Mouse (Mus musculus) heart, embryonic 15.5 days (tissue): Measurements from ENCODE around the gene Wdsub1. TPM values are rescaled to one million over a fixed set of nuclear protein-coding genes. Genes with fewer than 3 reads are reported as not detected.

Source experiments
- ATAC-seq: fragments of 200-750 bp; cut with Nextera tagmentation; replicated peaks from 2 replicates; pipeline ENCODE4 v1.8.0; 2017; ENCODE audit warnings: low read depth, moderate TSS enrichment; ENCODE audit not compliant: insufficient number of reproducible peaks, insufficient read depth, low FRiP score
- H3K27ac ChIP-seq: fragments of 300-500 bp; sonication (generic); 2 replicates; pipeline ENCODE4 v1.5.1; 2015; ENCODE audit warnings: mild to moderate bottlenecking, inconsistent platforms
- H3K27me3 ChIP-seq: fragments of 300-500 bp; sonication (generic); 2 replicates; pipeline ENCODE4 v1.6.1; 2015; ENCODE audit warnings: inconsistent platforms
- H3K36me3 ChIP-seq: fragments of 300-500 bp; sonication (generic); 2 replicates; pipeline ENCODE4 v1.6.1; 2015; ENCODE audit warnings: mild to moderate bottlenecking, inconsistent platforms
- H3K4me1 ChIP-seq: fragments of 300-500 bp; sonication (generic); replicated peaks from 2 replicates; pipeline ENCODE4 v1.6.1; 2015; ENCODE audit warnings: inconsistent platforms
- H3K4me2 ChIP-seq: fragments of 300-500 bp; sonication (generic); 2 replicates; pipeline ENCODE4 v1.6.1; 2015; ENCODE audit warnings: inconsistent platforms, mild to moderate bottlenecking, moderate library complexity
- H3K4me3 ChIP-seq: fragments of 300-500 bp; sonication (generic); 2 replicates; pipeline ENCODE4 v1.5.1; 2015; ENCODE audit warnings: mild to moderate bottlenecking, inconsistent platforms
- H3K9ac ChIP-seq: fragments of 300-500 bp; sonication (generic); 2 replicates; pipeline ENCODE4 v1.6.1; 2015; ENCODE audit warnings: mild to moderate bottlenecking, inconsistent platforms
- H3K9me3 ChIP-seq: fragments of 300-500 bp; sonication (generic); replicated peaks from 2 replicates; pipeline ENCODE4 v1.6.1; 2016; ENCODE audit warnings: inconsistent platforms
- WGBS: fragments of 180-500 bp; shearing (Covaris S2); methylation state at CpG from one replicate; pipeline ENCODE4 v1.1.7; 2015; ENCODE audit warnings: mixed read lengths; 5-methylcytosine and 5-hydroxymethylcytosine counted together
- polyA plus RNA-seq: library from polyadenylated mRNA; unstranded; fragments of >200 nt; fragmentation: Nextera tagmentation; extraction: Ambion mirVana; gene quantifications from 2 replicates; pipeline ENCODE4 v1.2.1, GENCODE M21; 2015

Wdsub1 gene
- polyA plus RNA-seq, 1 experiment from 2014 or later: 46.2 TPM

GRCm38 (mm10) chr2:59825380-59825779 is 57.0 kb downstream of the Wdsub1 start:
- H3K27ac ChIP-seq: peak overlapping the region; percentile 80
- H3K4me1 ChIP-seq: peaks cover 67% of the 10 kb centered on the region
- no peak overlapping the region for H3K4me2 ChIP-seq
- H3K4me3 ChIP-seq: no peak overlapping the region
- 79% methylated on average over 4 of the region's 4 CpGs for WGBS
- H3K36me3 ChIP-seq: peaks cover 9% of the 10 kb centered on the region; the same call in 1 of the 2 replicates
- no peak for ATAC-seq
- H3K9ac ChIP-seq: no peak overlapping the region
- H3K9me3 ChIP-seq: no peaks in the 10 kb centered on the region
- no peaks in the 10 kb centered on the region for H3K27me3 ChIP-seq

DNA sequence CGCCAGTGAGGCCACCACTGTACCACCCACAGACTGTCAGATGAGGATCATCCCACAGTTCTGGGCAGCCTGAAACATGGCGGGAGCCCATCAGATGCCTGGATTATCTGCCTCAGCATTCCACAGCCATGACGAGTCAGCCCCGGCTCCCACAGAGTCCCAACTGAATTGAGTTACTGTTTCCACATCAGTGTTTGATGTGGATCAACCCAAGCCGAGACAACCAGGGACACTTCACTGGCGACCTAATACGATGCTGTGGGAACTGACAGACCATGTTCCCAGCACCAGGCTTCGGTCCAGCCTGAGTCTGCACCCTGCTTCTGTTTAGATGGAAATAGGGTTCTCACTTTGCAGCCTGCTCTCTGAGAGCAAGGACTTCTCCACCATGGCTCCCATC is 58.1 kb downstream of the Wdsub1 start:
- ATAC-seq: peak; percentile 60
- no peak overlapping the region for H3K9ac ChIP-seq
- H3K4me1 ChIP-seq: peaks cover 56% of the 10 kb centered on the region

GRCm38 (mm10) chr2:59821044-59821443 is 61.3 kb downstream of the Wdsub1 start:
- H3K9me3 ChIP-seq: no peaks in the 10 kb centered on the region
- peaks cover 38% of the 10 kb centered on the region for H3K36me3 ChIP-seq

More for the DNA sequence above, 58.1 kb downstream of the Wdsub1 start:
- WGBS: 24% methylated on average over 8 of the region's 8 CpGs
- Histone ChIP-seq H3K27me3 (no peaks in the 10 kb centered on the region), H3K36me3 (peaks cover 19% of the 10 kb centered on the region; the same call in 1 of the 2 replicates), H3K27ac (peak overlapping the region; percentile 80), H3K9me3 (no peaks in the 10 kb centered on the region), H3K4me3 (no peak overlapping the region), H3K4me2 (peak overlapping the region; percentile 22)

DNA sequence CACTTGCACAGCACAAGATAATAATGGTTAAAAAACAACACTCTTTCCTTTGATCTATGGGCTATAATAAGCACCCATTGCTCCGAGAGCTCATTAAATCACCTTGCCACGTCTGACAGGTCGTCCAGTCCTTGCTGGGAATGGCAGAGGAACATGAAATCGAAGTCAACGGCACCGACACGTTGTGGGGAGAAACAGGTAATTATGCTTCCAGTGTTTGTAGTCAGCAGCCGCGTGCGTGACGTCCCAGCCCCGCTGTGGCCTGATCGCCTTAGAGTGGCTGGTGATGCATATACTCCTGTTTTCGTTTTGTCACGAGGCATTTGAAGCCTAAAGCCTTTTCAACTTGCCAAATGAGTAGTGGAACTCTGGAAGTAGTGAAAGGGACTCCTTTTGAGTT is 62.3 kb downstream of the Wdsub1 start:
- peaks cover 26% of the 10 kb centered on the region for H3K4me1 ChIP-seq
- no peaks in the 10 kb centered on the region for H3K27me3 ChIP-seq
- H3K9ac ChIP-seq: no peak overlapping the region
- 83% methylated on average over 15 of the region's 15 CpGs for WGBS
- H3K4me3 ChIP-seq: no peak overlapping the region
- ATAC-seq: no peak
- H3K4me2 ChIP-seq: no peak overlapping the region
- H3K27ac ChIP-seq: no peak overlapping the region
- H3K9me3 ChIP-seq: no peaks in the 10 kb centered on the region
- peaks cover 43% of the 10 kb centered on the region for H3K36me3 ChIP-seq

More at GRCm38 (mm10) chr2:59821044-59821443, 61.3 kb downstream of the Wdsub1 start:
- no peak overlapping the region for H3K4me3 ChIP-seq
- H3K4me1 ChIP-seq: peaks cover 26% of the 10 kb centered on the region
- no peak for ATAC-seq
- H3K9ac ChIP-seq: no peak overlapping the region
- no peak overlapping the region for H3K27ac ChIP-seq
- H3K4me2 ChIP-seq: no peak overlapping the region
- no peaks in the 10 kb centered on the region for H3K27me3 ChIP-seq
- 82% methylated on average over 2 of the region's 2 CpGs for WGBS

DNA sequence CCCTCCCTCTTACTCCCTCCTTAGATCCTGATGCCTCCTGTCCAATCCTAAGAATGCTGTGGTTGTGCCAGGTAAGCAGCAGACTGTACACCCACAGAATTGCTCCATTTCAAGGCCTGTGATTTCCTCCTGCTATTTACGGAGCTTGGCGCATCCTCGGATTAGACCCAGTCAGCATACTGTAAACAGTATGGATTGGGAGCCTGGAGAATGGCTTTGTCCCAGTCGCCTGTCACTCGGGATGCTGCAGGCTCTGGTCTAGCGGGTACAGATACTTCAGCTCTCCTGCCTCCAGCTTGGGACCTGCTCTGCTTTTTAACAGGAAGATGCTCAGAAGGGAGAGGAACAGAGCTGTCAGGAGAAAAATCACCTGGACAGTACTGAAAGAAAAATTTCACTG is 63.0 kb downstream of the Wdsub1 start:
- H3K27me3 ChIP-seq: no peaks in the 10 kb centered on the region
- no peak overlapping the region for H3K4me3 ChIP-seq
- 81% methylated on average over 6 of the region's 6 CpGs for WGBS
- no peak overlapping the region for H3K27ac ChIP-seq
- H3K9me3 ChIP-seq: no peaks in the 10 kb centered on the region
- ATAC-seq: no peak
- no peak overlapping the region for H3K4me2 ChIP-seq
- H3K9ac ChIP-seq: no peak overlapping the region
- peaks cover 20% of the 10 kb centered on the region for H3K4me1 ChIP-seq
- H3K36me3 ChIP-seq: peaks cover 43% of the 10 kb centered on the region

GRCm38 (mm10) chr2:59818663-59819062 is 63.7 kb downstream of the Wdsub1 start:
- no peak overlapping the region for H3K4me2 ChIP-seq
- H3K9me3 ChIP-seq: no peaks in the 10 kb centered on the region
- H3K4me1 ChIP-seq: peaks cover 13% of the 10 kb centered on the region
- 98% methylated on average over 15 of the region's 15 CpGs for WGBS
- H3K27me3 ChIP-seq: no peaks in the 10 kb centered on the region
- no peak overlapping the region for H3K4me3 ChIP-seq
- ATAC-seq: no peak
- no peak overlapping the region for H3K9ac ChIP-seq
- peaks cover 43% of the 10 kb centered on the region for H3K36me3 ChIP-seq
- no peak overlapping the region for H3K27ac ChIP-seq

- no peak overlapping the region for H3K4me2 ChIP-seq
- peaks cover 9% of the 10 kb centered on the region for H3K4me1 ChIP-seq
- no peak overlapping the region for H3K4me3 ChIP-seq
- no peak overlapping the region for H3K9ac ChIP-seq
- H3K9me3 ChIP-seq: no peaks in the 10 kb centered on the region
- ATAC-seq: no peak
- no peaks in the 10 kb centered on the region for H3K27me3 ChIP-seq
- H3K27ac ChIP-seq: no peak overlapping the region
- 75% methylated on average over 8 of the region's 8 CpGs for WGBS
- H3K36me3 ChIP-seq: peaks cover 36% of the 10 kb centered on the region
Measured at GRCm38 (mm10) chr2:59814997-59815396, 67.4 kb downstream of the Wdsub1 start.

GRCm38 (mm10) chr2:59813457-59813856 is 68.9 kb downstream of the Wdsub1 start:
- no peak for ATAC-seq
- Histone ChIP-seq H3K4me1 (peaks cover 9% of the 10 kb centered on the region), H3K9me3 (no peaks in the 10 kb centered on the region), H3K27me3 (no peaks in the 10 kb centered on the region), H3K36me3 (peaks cover 29% of the 10 kb centered on the region), H3K27ac (no peak overlapping the region), H3K9ac (no peak overlapping the region), H3K4me2 (no peak overlapping the region), H3K4me3 (no peak overlapping the region)
- 66% methylated on average over 13 of the region's 13 CpGs for WGBS

DNA sequence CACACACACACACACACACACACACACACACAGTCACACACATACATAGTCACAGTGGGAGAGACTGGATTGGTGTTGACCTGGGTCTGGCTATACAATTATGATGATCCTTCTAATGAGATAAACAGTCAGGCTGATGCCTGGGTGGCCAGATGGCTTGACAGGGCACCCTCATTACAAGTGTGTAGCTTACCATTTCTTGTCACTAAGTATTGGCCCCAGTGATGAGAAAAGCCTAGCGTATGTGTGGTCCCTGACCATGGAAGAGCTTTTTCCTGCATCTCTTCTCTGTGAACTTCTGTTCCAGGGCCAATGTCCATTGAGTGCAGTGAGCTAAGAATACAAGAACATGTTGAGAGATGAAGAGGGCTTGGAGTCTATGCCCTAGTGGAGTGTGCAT is 69.8 kb downstream of the Wdsub1 start:
- Histone ChIP-seq H3K4me3 (no peak overlapping the region), H3K9ac (no peak overlapping the region), H3K4me2 (no peak overlapping the region), H3K4me1 (peaks cover 9% of the 10 kb centered on the region), H3K36me3 (peaks cover 29% of the 10 kb centered on the region), H3K27ac (no peak overlapping the region), H3K9me3 (no peaks in the 10 kb centered on the region), H3K27me3 (no peaks in the 10 kb centered on the region)
- 95% methylated on average over 1 of the region's 1 CpGs for WGBS
- no peak for ATAC-seq

DNA sequence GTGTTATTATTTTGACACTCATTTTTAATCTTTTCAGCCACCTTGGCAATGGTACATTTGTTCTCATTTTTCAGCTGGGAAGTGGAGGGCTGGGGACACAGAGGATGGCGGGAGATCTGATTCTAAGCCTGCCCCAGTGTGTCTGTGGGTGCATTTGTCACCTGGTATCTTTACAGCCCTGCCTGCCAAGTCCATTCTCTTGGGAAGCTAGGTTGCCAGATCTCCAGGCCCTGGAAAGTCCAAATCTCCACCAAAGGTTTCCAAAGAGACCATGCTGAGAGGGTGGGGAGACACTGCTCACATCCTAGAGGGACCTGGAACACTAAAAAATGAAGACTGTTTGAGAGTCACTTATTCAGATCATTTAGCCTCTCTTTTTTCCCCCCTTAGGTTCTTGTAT is 71.1 kb downstream of the Wdsub1 start:
- no peaks in the 10 kb centered on the region for H3K9me3 ChIP-seq
- H3K4me3 ChIP-seq: no peak overlapping the region
- 67% methylated on average over 1 of the region's 1 CpGs for WGBS
- no peak overlapping the region for H3K4me2 ChIP-seq
- H3K9ac ChIP-seq: no peak overlapping the region
- H3K27ac ChIP-seq: peak overlapping the region; percentile 32
- peaks cover 31% of the 10 kb centered on the region for H3K36me3 ChIP-seq
- ATAC-seq: no peak
- H3K4me1 ChIP-seq: peaks cover 9% of the 10 kb centered on the region
- H3K27me3 ChIP-seq: no peaks in the 10 kb centered on the region

GRCm38 (mm10) chr2:59810039-59810438 is 72.4 kb downstream of the Wdsub1 start:
- Histone ChIP-seq H3K27me3 (no peaks in the 10 kb centered on the region), H3K36me3 (peaks cover 26% of the 10 kb centered on the region), H3K4me2 (no peak overlapping the region), H3K27ac (no peak overlapping the region), H3K9ac (no peak overlapping the region), H3K4me1 (peaks cover 3% of the 10 kb centered on the region; the same call in 1 of the 2 replicates), H3K4me3 (no peak overlapping the region), H3K9me3 (no peaks in the 10 kb centered on the region)
- no peak for ATAC-seq
- WGBS: 89% methylated on average over 7 of the region's 7 CpGs

DNA sequence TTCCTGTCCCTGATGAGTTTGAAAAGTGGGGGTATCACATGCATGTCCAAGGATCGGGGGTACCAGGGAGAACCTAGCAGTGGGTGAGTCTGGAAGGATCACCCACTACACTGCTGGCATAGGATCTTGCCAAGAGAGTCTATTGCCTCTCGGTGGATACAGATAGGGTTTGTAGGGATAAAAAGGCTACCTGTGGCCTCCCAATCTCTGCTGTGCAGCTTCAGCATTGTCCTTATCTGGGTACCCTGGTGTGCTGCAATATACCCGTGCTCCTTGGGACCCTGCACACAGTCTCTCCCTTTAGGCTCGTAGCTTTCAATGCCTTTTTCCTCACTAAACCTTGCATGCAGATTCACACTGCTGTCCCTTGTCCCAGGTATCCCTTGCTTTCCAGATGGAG is 73.8 kb downstream of the Wdsub1 start:
- peaks cover 28% of the 10 kb centered on the region for H3K36me3 ChIP-seq
- H3K4me2 ChIP-seq: no peak overlapping the region
- no peak overlapping the region for H3K4me3 ChIP-seq
- WGBS: 85% methylated on average over 4 of the region's 4 CpGs
- H3K27me3 ChIP-seq: no peaks in the 10 kb centered on the region
- no peak overlapping the region for H3K9ac ChIP-seq
- ATAC-seq: no peak
- H3K4me1 ChIP-seq: peaks cover 3% of the 10 kb centered on the region; the same call in 1 of the 2 replicates
- no peak overlapping the region for H3K27ac ChIP-seq
- no peaks in the 10 kb centered on the region for H3K9me3 ChIP-seq
